Mouse (Mus musculus) R1 (cell line): ENCODE results near the gene Bmp15.

Experiments used
- DNase-seq: peaks from one replicate; pipeline ENCODE4 v3.0.0-alpha.2; 2018; ENCODE audit warnings: low read depth, low spot score

The Bmp15 gene

GRCm38 (mm10) chrX:6320621-6321020, at the start of gene Bmp15:
Bmp15 (minus strand) TSS chrX:6320721.
- DNase-seq, result no peak

GRCm38 (mm10) chrX:6368822-6369221, 48.3 kb upstream of the Bmp15 start:
- DNase-seq, result no peak

GRCm38 (mm10) chrX:6357503-6358114, 37.1 kb upstream of the Bmp15 start:
- no peak for DNase-seq

GRCm38 (mm10) chrX:6356876-6357275, 36.4 kb upstream of the Bmp15 start:
- no peak for DNase-seq

GRCm38 (mm10) chrX:6345273-6345959, 24.9 kb upstream of the Bmp15 start:
- no peak for DNase-seq

GRCm38 (mm10) chrX:6324056-6324455, 3.5 kb upstream of the Bmp15 start:
- peak; percentile 37 for DNase-seq

GRCm38 (mm10) chrX:6317747-6318146, 2.8 kb downstream of the Bmp15 start:
- DNase-seq, result peak; percentile 8
